Mouse (Mus musculus): ENCODE measurements at regions not wholly inside any gene's neighbourhood (a gene's known extent, or its start where the extent isn't known, plus 50 kb on each side); places are given as distances from the start of the nearest gene placed in this dataset.

- TF ChIP-seq MYOG (IDR thresholded peaks at IDR 0.05; ENCODE audit: control insufficient read depth, extremely low read depth, insufficient read length) (no peak), MYOD1 (IDR thresholded peaks at IDR 0.05; ENCODE audit: control insufficient read depth, insufficient read length, low read depth) (no peak)
Observed at GRCm38 (mm10) chr8:8331249-8331648, 329.8 kb downstream of the Efnb2 start.

Measured in C2C12 (cell line).